Mouse (Mus musculus): Measurements from ENCODE around the gene Nr1i3.

Nr1i3 gene

GRCm38 (mm10) chr1:171213801-171214496 lies at the start of gene Nr1i3:
Nr1i3 (plus strand) TSS chr1:171213970.
- DNase-seq (ENCODE audit: low spot score in 2 of 2) = no peak

- DNase-seq (ENCODE audit: low spot score in 2 of 2) = no peak
These were observed 49.5 kb upstream of the Nr1i3 start for GRCm38 (mm10) chr1:171164258-171164657.

- DNase-seq (ENCODE audit: low spot score in 2 of 2) = no peak
These were observed 48.0 kb upstream of the Nr1i3 start for GRCm38 (mm10) chr1:171165629-171166345.

GRCm38 (mm10) chr1:171168906-171169305 lies 44.9 kb upstream of the Nr1i3 start:
- DNase-seq (ENCODE audit: low spot score in 2 of 2) = no peak

- no peak for DNase-seq (ENCODE audit: low spot score in 2 of 2)
These were observed 43.9 kb upstream of the Nr1i3 start for GRCm38 (mm10) chr1:171169913-171170312.

- no peak for DNase-seq (ENCODE audit: low spot score in 2 of 2)
These were observed 42.6 kb upstream of the Nr1i3 start for GRCm38 (mm10) chr1:171171138-171171537.

GRCm38 (mm10) chr1:171172779-171173178 lies 41.0 kb upstream of the Nr1i3 start:
- no peak for DNase-seq (ENCODE audit: low spot score in 2 of 2)

- DNase-seq (ENCODE audit: low spot score in 2 of 2) = no peak
These were observed 34.1 kb upstream of the Nr1i3 start for GRCm38 (mm10) chr1:171179487-171180171.

GRCm38 (mm10) chr1:171183025-171183424 lies 30.7 kb upstream of the Nr1i3 start:
- DNase-seq (ENCODE audit: low spot score in 2 of 2) = no peak

- DNase-seq (ENCODE audit: low spot score in 2 of 2) = no peak
These were observed 30.1 kb upstream of the Nr1i3 start for GRCm38 (mm10) chr1:171183620-171184019.

GRCm38 (mm10) chr1:171184314-171184713 lies 29.5 kb upstream of the Nr1i3 start:
- DNase-seq (ENCODE audit: low spot score in 2 of 2) = peak in 1 of 2 experiments; percentile 20

GRCm38 (mm10) chr1:171185655-171186054 lies 28.1 kb upstream of the Nr1i3 start:
- no peak for DNase-seq (ENCODE audit: low spot score in 2 of 2)

GRCm38 (mm10) chr1:171187851-171188700 lies 25.7 kb upstream of the Nr1i3 start:
- no peak for DNase-seq (ENCODE audit: low spot score in 2 of 2)

GRCm38 (mm10) chr1:171189046-171189445 lies 24.7 kb upstream of the Nr1i3 start:
- no peak for DNase-seq (ENCODE audit: low spot score in 2 of 2)

GRCm38 (mm10) chr1:171189476-171190114 lies 24.2 kb upstream of the Nr1i3 start:
- no peak for DNase-seq (ENCODE audit: low spot score in 2 of 2)

- DNase-seq (ENCODE audit: low spot score in 2 of 2) = no peak
These were observed 22.9 kb upstream of the Nr1i3 start for GRCm38 (mm10) chr1:171190832-171191231.

GRCm38 (mm10) chr1:171192283-171192682 lies 21.5 kb upstream of the Nr1i3 start:
- DNase-seq (ENCODE audit: low spot score in 2 of 2) = no peak

- no peak for DNase-seq (ENCODE audit: low spot score in 2 of 2)
These were observed 20.5 kb upstream of the Nr1i3 start for GRCm38 (mm10) chr1:171193093-171193840.

GRCm38 (mm10) chr1:171193911-171194830 lies 19.6 kb upstream of the Nr1i3 start:
- no peak for DNase-seq (ENCODE audit: low spot score in 2 of 2)

Measured in spleen, postnatal 14 days (tissue).